Mouse (Mus musculus): ENCODE measurements around the gene Hfm1.

DNA sequence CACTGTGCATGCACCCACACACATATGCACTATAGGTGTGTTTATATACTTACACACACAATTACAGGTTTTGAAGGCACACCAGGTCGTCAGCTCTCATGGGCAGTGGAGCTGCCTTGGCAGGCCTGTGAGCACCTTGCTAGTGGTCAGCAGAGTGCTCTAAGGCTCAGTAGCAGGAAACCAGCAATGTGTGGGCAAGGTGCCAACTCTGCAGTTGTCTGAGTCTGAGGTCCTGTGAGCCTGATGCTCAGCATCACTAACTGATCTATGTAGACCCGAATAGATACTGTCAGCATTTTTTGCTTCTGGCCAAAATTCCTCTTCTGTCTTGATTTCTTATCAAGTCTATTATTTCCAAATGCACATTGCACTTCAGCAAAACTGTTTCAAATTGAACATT lies 82.2 kb downstream of the Hfm1 start:
- TF ChIP-seq ZNF384 (IDR thresholded peaks at IDR 0.05; ENCODE audit: low read depth, low read length) = no peak
- TF ChIP-seq ZC3H11A (IDR thresholded peaks at IDR 0.05; ENCODE audit: borderline replicate concordance, low read depth, low read length) = no peak
- no peak for TF ChIP-seq MAFK (IDR thresholded peaks at IDR 0.05; ENCODE audit: insufficient read depth, low read depth, low read length)
- TF ChIP-seq HCFC1 (IDR thresholded peaks at IDR 0.05; ENCODE audit: borderline replicate concordance, insufficient read depth, low read length) = no peak

Data from ES-E14 (cell line).